Mouse (Mus musculus) stomach, embryonic 16.5 days (tissue): Measurements from ENCODE around the gene Chrnb2. TPM values are rescaled to one million over a fixed set of nuclear protein-coding genes. Genes with fewer than 3 reads are reported as not detected.
"Not testable (repeated sequence)": the region's sequence is repeated elsewhere in the genome, so short reads cannot be mapped to it uniquely, and the experiment has no call there.

Experiments used
- ATAC-seq: fragments of 200-750 bp; cut with Nextera tagmentation; 2 replicates; pipeline ENCODE4 v1.8.0; 2017; ENCODE audit warnings: moderate number of reproducible peaks, moderate TSS enrichment; ENCODE audit not compliant: insufficient read depth, low FRiP score
- H3K27ac ChIP-seq: fragments of 300-500 bp; sonication (generic); 2 replicates; pipeline ENCODE4 v1.5.1; 2014; ENCODE audit warnings: low read length
- H3K27me3 ChIP-seq: fragments of 300-500 bp; sonication (generic); 2 replicates; pipeline ENCODE4 v1.6.1; 2014; ENCODE audit warnings: low read length, control low read depth, mixed read lengths; ENCODE audit not compliant: control insufficient read depth, insufficient read depth
- H3K36me3 ChIP-seq: fragments of 300-500 bp; sonication (generic); 2 replicates; pipeline ENCODE4 v1.6.1; 2014; ENCODE audit warnings: low read length; ENCODE audit not compliant: control insufficient read depth, insufficient read depth
- H3K4me1 ChIP-seq: fragments of 300-500 bp; sonication (generic); 2 replicates; pipeline ENCODE4 v1.6.1; 2014; ENCODE audit warnings: low read length, control low read depth, mixed read lengths; ENCODE audit not compliant: control insufficient read depth, insufficient read depth
- H3K4me2 ChIP-seq: fragments of 300-500 bp; sonication (generic); 2 replicates; pipeline ENCODE4 v1.6.1; 2014; ENCODE audit warnings: low read depth, low read length, mixed read lengths
- H3K4me3 ChIP-seq: fragments of 300-500 bp; sonication (generic); replicated peaks from 2 replicates; pipeline ENCODE4 v1.5.1; 2014; ENCODE audit warnings: mild to moderate bottlenecking, low read length
- H3K9ac ChIP-seq: fragments of 300-500 bp; sonication (generic); 2 replicates; pipeline ENCODE4 v1.6.1; 2014; ENCODE audit warnings: low read length
- H3K9me3 ChIP-seq: fragments of 300-500 bp; sonication (generic); replicated peaks from 2 replicates; pipeline ENCODE4 v1.6.1; 2016; ENCODE audit warnings: low read length, control low read depth; ENCODE audit not compliant: control insufficient read depth
- WGBS: fragments of 180-500 bp; shearing (Covaris S2); extraction: QIAGEN DNeasy Blood & Tissue Kit; methylation state at CpG from one replicate; pipeline ENCODE4 v1.1.7; 2014; 5-methylcytosine and 5-hydroxymethylcytosine counted together
- polyA plus RNA-seq: library from polyadenylated mRNA; unstranded; fragments of >200 nt; fragmentation: Nextera tagmentation; extraction: Ambion mirVana; gene quantifications from 2 replicates; pipeline ENCODE4 v1.2.1, GENCODE M21; 2015

Gene Chrnb2
- polyA plus RNA-seq, 1 experiment from 2014 or later: 1.2 TPM

DNA sequence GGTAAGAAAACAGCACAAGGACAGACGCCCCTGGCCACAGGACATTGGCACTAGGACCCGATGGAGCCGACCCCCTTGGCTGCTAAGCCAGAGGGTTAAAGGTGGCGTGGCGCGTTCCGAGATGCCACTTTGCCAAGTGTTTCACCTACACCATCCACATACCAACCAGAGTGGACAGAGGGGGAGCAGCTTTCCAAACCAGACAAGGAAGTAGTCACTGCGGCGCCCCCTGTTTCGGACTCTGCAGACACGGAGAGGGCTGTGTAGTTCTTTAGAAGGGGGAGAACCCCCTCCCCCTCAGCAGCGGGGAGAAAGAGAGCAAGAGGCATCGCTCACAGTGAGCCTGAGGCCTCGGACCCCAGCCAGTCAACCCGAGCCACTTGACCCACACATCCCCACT lies 38.4 kb upstream of the Chrnb2 start:
- Histone ChIP-seq H3K9me3 (no peaks in the 10 kb centered on the region), H3K27me3 (no peaks in the 10 kb centered on the region), H3K36me3 (no peaks in the 10 kb centered on the region), H3K4me2 (no peak overlapping the region), H3K4me3 (no peak overlapping the region), H3K4me1 (0 out of 2 replicates have a peak, but pooled peaks cover 5% of the 10 kb centered on the region), H3K9ac (no peak overlapping the region), H3K27ac (no peak overlapping the region)
- no peak for ATAC-seq
- WGBS: 74% methylated on average over 15 of the region's 15 CpGs

DNA sequence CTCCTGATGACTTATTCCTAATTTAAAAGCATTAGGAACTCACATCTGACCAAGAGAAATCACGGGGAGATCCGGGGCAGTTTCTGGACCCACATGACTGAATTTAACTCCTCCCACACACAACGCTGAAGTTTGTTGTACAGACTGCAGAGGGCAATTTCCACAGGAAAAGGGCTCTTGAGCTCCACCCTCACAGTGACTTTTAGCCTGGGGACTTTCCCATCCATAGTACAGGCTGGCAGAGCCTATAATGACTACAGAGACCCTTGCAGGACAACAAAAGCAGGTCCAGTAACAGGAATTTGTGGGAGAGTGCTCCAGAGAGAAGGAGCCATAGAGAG lies 37.0 kb upstream of the Chrnb2 start:
- Histone ChIP-seq H3K9ac (no peak overlapping the region), H3K27me3 (no peaks in the 10 kb centered on the region), H3K4me2 (no peak overlapping the region), H3K4me3 (no peak overlapping the region), H3K36me3 (no peaks in the 10 kb centered on the region), H3K4me1 (0 out of 2 replicates have a peak, but pooled peaks cover 5% of the 10 kb centered on the region), H3K27ac (no peak overlapping the region; the same call in 1 of the 2 replicates), H3K9me3 (no peaks in the 10 kb centered on the region)
- no peak for ATAC-seq
- WGBS: 15% methylated on average over 3 of the region's 3 CpGs

DNA sequence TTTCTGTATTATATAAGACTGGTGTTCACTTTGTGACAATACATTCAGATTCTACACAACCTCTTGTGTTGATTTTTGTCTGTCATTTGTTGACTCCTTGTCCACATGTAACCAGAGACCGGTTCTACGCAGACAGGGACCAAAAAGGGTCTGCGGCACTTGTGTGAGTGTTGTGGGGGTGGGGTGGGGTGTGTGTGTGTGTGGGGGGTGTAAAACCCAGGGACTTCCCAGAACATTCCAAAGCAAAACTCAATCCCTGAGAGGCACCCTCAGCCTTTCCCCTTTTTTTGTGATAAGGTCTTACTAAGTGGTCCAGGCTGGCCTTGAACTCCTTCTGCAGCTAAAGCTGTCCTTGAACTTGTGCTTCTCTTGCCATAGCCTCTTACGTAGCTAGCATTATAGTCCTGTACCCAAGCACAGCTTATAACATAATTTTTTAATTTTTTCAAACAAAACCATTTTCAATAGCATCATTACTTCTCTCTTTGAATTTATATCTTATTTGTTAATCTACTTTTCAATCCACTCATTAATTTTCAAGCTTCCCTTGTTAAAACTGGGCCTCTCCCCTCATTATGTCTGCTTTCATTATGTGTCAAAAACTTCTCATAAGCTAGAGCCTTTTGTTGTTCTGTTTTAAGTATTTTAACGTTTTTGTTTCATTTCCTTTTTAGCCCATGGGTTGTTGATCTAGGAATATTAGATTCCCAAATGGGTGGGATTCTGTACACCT lies 36.5 kb upstream of the Chrnb2 start:
- no peak overlapping the region for H3K27ac ChIP-seq
- H3K36me3 ChIP-seq: no peaks in the 10 kb centered on the region
- H3K9me3 ChIP-seq: no peaks in the 10 kb centered on the region
- H3K9ac ChIP-seq: no peak overlapping the region
- no peak for ATAC-seq
- no peaks in the 10 kb centered on the region for H3K27me3 ChIP-seq
- WGBS: 52% methylated on average over 5 of the region's 5 CpGs
- H3K4me2 ChIP-seq: no peak overlapping the region
- H3K4me3 ChIP-seq: no peak overlapping the region
- 0 out of 2 replicates have a peak, but pooled peaks cover 5% of the 10 kb centered on the region for H3K4me1 ChIP-seq

DNA sequence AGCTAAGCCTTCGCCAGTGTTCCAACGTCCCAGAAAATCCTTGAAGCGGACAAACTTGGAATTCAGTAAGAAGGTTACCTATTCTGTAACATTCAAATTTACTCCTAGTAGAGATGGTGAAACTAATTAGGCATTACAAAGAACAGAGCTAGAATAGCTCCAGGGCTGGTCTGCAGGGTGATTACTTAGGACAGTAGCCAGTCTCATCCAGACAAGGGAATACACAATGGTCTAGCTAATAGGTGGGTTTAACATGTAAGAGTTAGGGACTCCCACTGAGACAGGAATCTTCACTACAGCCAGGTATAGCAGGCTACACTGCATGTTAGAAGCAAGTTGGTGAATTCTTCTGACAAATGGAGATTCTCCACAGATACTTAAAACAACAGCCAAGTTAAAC lies 35.6 kb upstream of the Chrnb2 start:
- WGBS: 59% methylated on average over 3 of the region's 3 CpGs
- not testable (repeated sequence) for ATAC-seq, H3K4me2 ChIP-seq, H3K27me3 ChIP-seq, H3K9me3 ChIP-seq, H3K4me1 ChIP-seq, H3K4me3 ChIP-seq, H3K36me3 ChIP-seq, H3K27ac ChIP-seq, H3K9ac ChIP-seq

DNA sequence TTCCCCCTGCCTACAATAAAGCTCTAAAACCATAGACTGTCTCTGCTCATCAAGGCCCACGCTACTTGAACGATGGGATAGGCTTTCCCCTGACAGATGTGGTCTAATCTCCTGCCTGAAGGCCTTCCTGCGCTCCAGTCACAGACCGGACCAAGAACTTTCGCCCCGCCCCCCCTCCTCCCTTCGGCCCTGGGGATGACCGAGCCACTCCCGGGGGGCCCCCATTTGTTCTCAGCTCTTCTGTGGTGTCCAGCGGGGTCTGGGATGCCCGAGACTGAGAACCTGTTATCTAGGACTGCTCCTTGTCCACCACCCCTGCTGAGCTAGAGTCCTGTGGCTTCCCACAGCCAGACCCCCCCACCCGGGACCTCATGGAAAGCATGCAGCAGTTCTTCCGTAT lies 35.0 kb upstream of the Chrnb2 start:
- 0 out of 2 replicates have a peak, but pooled peaks cover 5% of the 10 kb centered on the region for H3K4me1 ChIP-seq
- no peak overlapping the region; the same call in 1 of the 2 replicates for H3K9ac ChIP-seq
- no peaks in the 10 kb centered on the region for H3K36me3 ChIP-seq
- no peaks in the 10 kb centered on the region for H3K9me3 ChIP-seq
- H3K27ac ChIP-seq: no peak overlapping the region
- peak overlapping the region; percentile 43 for H3K4me2 ChIP-seq
- H3K27me3 ChIP-seq: no peaks in the 10 kb centered on the region
- WGBS: 10% methylated on average over 13 of the region's 13 CpGs
- no peak for ATAC-seq
- no peak overlapping the region for H3K4me3 ChIP-seq

DNA sequence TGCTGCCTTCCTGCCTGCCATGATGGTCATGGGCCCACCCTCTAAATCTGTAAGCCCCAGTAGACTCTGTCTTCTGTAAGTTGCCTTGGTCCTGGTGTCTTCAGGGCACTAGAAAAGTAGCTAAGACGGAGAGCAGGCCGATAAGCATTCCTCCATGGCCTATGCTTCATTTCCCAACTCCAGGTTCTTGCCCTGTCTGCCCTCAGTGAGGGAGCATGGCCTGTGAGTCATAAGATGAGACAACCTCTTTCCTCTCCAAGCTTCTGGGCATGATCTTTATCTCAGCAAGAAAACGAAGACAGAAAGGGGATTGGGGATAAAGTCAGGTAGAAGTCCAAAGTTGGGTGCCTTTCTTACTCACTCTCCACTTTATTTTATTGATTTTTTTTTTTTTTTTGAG lies 34.1 kb upstream of the Chrnb2 start:
- H3K9me3 ChIP-seq: no peaks in the 10 kb centered on the region
- no peak overlapping the region for H3K9ac ChIP-seq
- whole genome bisulfite sequencing: 77% methylated on average over 3 of the region's 3 CpGs
- 0 out of 2 replicates have a peak, but pooled peaks cover 5% of the 10 kb centered on the region for H3K4me1 ChIP-seq
- no peak overlapping the region for H3K4me2 ChIP-seq
- ATAC-seq: no peak
- H3K27me3 ChIP-seq: no peaks in the 10 kb centered on the region
- H3K36me3 ChIP-seq: no peaks in the 10 kb centered on the region
- no peak overlapping the region for H3K27ac ChIP-seq
- H3K4me3 ChIP-seq: no peak overlapping the region

DNA sequence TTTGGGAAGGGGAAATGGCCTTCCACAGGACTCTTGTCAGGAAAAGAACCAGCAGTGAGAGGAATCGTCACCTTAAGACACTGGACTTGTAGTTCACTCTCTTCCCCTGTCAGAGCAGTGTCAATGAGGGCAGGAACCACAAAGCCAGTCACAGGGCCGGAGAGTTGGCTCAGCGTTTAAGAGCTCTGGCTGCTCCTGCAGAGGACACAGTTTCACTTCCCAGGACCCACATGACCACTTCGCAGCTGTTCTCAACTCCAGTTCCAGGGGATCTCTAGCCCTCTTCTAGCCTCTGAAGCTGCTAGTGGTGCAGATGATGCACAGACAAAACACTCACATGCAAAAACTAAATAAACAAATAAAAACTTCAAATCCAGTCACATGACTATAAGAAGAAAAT lies 31.9 kb upstream of the Chrnb2 start:
- Histone ChIP-seq H3K4me2 (no peak overlapping the region), H3K4me3 (no peak overlapping the region), H3K36me3 (no peaks in the 10 kb centered on the region), H3K9me3 (no peaks in the 10 kb centered on the region), H3K27me3 (no peaks in the 10 kb centered on the region), H3K4me1 (0 out of 2 replicates have a peak, but pooled peaks cover 5% of the 10 kb centered on the region), H3K27ac (no peak overlapping the region), H3K9ac (no peak overlapping the region)
- 0 out of 2 replicates have a peak, but pooled peaks have one; percentile 21 for ATAC-seq
- WGBS: 39% methylated on average over 4 of the region's 4 CpGs

DNA sequence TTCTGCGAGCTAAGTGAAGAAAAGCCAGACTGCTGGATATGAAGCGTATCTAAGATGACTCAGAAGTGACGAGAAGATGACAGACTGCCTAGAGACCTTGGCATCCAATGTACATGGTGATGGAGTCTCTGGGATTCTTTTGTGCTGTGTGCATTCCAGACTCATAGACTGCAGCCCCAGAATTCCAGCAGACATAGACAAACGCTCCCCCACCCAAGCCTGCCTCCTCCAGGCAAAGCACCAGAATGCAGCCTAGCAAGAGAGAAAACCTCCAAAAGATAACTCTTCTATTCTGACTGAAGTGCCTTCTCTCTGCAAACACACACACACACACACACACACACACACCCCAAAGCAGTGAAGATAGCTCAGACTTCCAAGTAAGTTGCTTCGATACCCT lies 31.3 kb upstream of the Chrnb2 start:
- ATAC-seq: no peak
- H3K9me3 ChIP-seq: no peaks in the 10 kb centered on the region
- no peaks in the 10 kb centered on the region for H3K36me3 ChIP-seq
- no peak overlapping the region for H3K27ac ChIP-seq
- WGBS: 62% methylated on average over 5 of the region's 5 CpGs
- no peak overlapping the region for H3K4me3 ChIP-seq
- H3K4me2 ChIP-seq: no peak overlapping the region
- no peak overlapping the region for H3K9ac ChIP-seq
- 0 out of 2 replicates have a peak, but pooled peaks cover 5% of the 10 kb centered on the region for H3K4me1 ChIP-seq
- H3K27me3 ChIP-seq: no peaks in the 10 kb centered on the region

DNA sequence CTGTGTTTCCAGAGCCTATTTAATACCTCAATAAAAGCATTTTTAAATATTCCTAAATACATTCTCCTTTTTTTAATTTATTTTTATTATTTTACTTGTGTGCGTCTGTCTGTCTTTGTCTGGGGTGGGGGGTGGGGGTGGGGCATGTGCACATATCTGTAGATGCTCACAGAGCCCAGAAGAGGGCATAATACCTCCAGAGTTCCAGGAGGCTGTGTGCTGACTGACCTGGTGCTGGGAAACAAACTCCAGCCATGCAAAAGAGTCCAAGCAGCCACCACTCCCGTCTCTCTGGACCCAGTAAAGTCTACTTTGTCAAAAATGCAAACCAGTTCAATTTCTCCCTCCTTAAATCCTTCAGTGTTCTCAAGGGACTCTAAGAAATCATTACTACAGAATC lies 30.2 kb upstream of the Chrnb2 start:
- Histone ChIP-seq H3K4me1 (0 out of 2 replicates have a peak, but pooled peaks cover 4% of the 10 kb centered on the region), H3K4me3 (no peak overlapping the region), H3K9me3 (no peaks in the 10 kb centered on the region), H3K4me2 (no peak overlapping the region), H3K9ac (no peak overlapping the region), H3K27me3 (no peaks in the 10 kb centered on the region), H3K27ac (no peak overlapping the region), H3K36me3 (no peaks in the 10 kb centered on the region)
- 67% methylated on average over 2 of the region's 2 CpGs for WGBS
- no peak for ATAC-seq
